Mouse (Mus musculus) thymus, adult 2 months (tissue): ENCODE results near the gene Tenm4.

Experiments
- CTCF ChIP-seq: fragments of 200-500 bp; IDR thresholded peaks from 2 replicates; pipeline ENCODE4 v1.5.1; 2012; ENCODE audit warnings: mild to moderate bottlenecking, control low read depth, low read length, moderate library complexity, borderline replicate concordance; ENCODE audit not compliant: control insufficient read depth, poor library complexity, insufficient read depth; ENCODE audit errors: extremely low read depth
- POLR2A ChIP-seq: fragments of 200-500 bp; IDR thresholded peaks from 2 replicates; pipeline ENCODE4 v1.6.1; 2012; ENCODE audit warnings: mild to moderate bottlenecking, low read length, control low read depth, moderate library complexity; ENCODE audit not compliant: control insufficient read depth, poor library complexity, insufficient read depth; ENCODE audit errors: extremely low read depth

GRCm38 (mm10) chr7:96883297-96883696 lies 712.3 kb downstream of the Tenm4 start:
- TF ChIP-seq POLR2A (no peak), CTCF (no peak)
